Mouse (Mus musculus): ENCODE data around the gene Bhlhe23.

Gene Bhlhe23

DNA sequence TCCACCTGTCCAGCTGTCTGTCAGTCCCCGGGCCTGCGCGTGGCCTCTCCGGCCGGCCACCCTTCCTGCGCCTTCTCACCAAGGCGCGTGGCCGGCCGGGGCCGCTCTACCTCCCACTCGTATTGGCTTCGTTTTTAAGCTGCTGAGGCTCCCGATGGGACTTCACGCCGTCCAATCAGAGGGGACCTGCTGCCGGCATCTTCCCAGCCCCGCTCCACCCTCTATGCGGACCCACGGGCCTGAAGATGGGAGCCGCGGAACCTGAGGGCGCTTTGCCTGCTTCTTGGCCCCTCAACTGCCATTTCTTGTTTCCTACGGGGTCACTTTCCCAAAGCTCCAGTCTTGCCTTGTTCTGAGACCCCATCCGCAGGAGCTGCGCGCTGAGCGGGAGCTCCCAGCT is at the start of gene Bhlhe23:
Gene Bhlhe23 (minus strand): TSS at position 108 of the 400 bp plus-strand sequence.
- in situ Hi-C loops (cut with MseI, MboI), result no loop called here

DNA sequence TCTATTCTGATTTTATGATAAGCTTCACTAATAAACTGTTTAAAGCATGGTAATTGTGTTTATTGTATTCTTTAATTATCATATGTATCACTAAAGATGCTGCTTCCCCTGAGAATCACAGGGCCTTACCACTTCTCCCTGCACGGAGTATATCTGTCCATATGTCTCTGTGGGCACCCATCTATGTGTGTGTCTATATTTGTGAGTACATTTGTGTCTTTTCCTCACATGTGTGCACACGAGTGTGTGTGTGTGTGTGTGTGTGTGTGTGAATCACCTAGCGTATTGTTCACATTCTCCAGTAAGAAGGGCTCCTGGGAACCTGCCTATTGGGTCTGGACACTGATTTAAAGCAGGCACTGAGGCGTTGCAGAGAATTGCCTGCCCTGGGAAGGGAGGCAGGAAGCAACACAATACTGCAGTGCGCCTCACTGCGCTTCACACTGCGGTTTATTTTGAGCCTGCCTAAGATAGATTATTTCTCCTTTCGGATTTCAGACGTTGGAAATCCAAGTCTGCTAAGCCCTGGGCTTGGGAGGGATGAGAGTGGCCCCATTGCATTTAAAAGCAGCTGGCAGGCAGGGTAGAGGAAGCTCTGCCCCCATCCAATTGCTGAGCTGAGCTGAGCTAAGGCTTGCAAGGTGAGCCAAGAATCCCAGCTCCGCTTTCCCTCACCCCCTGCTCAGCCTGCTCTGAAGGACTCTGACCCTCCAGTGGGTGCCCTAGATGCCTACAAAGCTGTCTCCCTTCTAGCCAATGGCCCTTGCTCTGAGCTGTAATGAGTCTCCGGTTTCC is 48.6 kb upstream of the Bhlhe23 start:
- in situ Hi-C loops (cut with MseI, MboI), result no loop called here

DNA sequence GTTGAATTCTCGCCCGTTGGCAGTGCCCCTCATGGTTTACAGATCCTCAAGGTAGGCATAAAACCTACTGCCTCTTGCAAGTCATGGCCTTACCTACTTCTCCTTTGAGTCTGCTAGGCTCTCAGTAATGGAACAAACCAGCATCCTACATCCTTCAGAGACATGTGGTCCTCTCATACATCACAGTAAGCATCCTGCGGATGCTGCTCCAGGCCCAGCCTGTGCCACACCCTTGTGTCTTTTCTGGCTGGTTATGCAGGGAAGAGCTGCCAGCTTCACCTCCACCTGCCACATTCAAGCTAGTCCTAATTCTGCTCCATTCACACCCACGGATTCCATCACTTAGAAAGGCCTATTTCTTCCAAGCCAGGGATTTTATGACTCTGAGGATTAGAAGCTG is 48.0 kb upstream of the Bhlhe23 start:
- in situ Hi-C loops (cut with MseI, MboI), result no loop called here

DNA sequence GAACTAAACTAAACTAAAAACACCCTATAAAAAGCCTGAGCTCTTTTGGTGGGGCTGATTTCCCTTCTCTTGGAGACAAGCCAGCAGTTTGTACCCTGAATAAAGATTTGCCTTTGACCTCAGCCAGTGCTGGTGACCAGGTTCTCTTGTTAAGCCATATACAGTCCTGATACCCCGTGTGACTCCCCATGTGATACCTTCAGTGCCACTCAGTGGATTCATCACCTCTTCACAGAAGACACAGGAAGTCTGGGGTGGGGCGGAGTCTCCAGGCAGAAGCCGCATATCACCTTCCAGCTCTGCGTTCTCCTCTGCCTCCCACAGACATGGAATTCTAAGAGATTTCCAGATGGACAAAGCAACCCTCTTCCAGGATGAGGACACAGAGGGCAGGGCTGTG is 47.4 kb upstream of the Bhlhe23 start:
- in situ Hi-C loops (cut with MseI, MboI), result no loop called here

DNA sequence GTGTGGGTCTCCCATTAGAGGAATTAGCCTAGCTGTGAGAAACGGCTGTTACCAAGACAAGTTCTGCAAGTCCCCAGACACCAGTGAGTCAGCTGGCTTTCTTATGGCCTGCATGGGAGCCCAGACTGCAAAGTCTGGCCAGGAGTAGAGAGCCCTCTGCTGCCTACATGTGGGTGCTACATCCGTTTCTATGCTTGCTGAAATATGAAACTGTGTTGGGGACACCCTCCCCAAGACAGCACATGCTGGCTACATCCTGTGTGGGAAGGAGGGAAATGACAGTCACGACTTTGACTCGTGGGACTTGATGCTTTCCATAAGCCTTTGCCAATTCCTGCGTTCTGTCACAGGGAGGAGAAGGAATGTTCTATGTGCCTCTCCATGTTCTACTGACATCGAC is 45.8 kb upstream of the Bhlhe23 start:
- in situ Hi-C loops (cut with MseI, MboI), result no loop called here

DNA sequence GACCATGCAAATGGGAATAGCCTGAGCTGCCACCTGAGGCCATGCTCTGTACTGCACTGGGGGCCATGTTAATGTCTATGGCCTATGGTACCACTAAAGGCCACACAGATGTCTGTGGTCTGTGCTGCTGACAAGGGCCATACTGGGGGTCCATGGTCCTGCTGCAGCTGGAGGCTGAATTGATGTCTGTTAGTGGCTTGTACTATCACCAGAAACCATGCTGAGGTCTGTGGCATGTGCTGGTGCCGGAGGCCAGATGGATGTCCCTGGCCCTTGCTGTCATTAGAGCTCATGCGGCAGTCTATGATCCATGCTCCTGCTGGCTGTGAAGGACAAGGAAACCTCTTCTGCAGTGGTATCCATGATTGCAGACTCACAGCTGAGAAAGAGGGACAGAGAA is 42.8 kb upstream of the Bhlhe23 start:
- in situ Hi-C loops (cut with MseI, MboI), result no loop called here

DNA sequence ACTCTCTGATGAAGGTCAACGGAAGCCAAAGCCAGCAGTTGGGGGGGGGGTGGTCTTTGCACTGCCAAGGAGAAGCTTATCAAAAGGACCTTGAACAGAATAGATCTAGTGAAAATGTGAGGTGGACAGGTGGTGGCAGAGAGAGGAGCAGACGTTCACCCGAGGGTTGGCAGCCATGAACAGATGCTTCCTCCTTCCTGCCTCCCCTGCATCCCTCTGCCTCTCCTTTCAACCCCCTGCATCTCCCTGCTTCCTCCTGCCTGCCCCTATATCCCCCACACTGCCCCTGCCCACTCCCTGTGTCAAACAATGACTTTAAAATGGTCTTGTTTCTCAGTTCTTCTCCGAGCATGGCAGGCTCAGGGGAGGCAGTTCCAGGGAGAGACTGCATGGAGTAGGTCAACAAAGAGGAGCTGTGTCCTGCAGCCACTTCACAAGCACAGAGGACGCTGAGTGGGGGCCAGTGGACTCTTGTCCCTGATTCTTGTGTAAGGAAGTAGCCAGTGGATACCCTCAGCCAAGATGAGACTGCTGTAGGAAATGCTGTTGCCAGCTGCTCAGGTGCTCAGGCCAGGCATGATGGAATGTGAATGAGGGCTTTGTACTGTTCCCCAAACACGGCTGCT is 39.9 kb upstream of the Bhlhe23 start:
- in situ Hi-C loops (cut with MseI, MboI), result no loop called here

DNA sequence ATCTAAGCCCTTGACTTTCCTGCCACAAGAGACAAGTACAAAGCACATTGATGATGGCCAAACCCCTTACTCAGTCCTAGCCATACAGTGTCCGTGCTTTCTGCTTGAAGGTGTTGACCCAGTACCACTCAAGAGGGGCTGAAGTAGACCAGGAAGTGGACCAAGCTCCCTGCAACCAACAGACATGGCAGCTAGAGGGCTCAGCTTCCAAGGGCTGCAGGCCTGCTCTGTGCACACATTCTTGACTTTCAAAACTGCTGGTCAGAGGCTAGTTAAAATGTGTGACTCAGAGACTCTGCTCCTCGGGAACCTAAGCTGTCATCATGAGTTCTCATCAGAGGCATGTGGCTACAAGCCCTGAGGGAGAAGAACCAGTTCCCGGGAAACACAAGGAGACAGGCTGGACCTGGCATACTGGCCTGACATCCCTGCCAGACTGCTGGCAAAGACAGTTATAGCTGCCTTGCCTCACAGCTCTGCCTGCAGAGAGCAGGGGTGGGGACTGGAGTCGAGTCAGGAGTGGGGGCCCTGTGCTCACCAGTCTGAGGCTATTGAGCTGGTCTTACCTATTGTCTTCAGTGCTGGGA is 37.4 kb upstream of the Bhlhe23 start:
- in situ Hi-C loops (cut with MseI, MboI), result no loop called here

DNA sequence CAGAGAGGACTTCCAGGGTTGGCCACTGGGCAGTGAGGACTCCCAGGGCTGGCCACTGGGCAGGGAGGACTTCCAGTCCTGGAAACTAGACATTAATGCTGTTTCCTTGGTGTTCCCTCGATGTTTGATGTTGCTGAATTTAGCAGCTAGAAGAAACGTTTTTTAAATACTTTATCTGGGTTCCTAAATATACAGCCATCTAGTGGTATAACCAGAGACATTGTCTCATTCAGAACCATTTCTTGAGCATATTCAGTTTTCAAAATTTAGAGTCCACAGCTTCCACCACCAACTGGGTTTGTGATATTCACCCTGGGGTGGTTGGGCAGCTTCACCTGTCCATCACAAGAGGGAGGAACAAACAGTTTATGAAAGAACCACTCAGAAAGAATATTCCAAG is 34.3 kb upstream of the Bhlhe23 start:
- in situ Hi-C loops (cut with MseI, MboI), result no loop called here

DNA sequence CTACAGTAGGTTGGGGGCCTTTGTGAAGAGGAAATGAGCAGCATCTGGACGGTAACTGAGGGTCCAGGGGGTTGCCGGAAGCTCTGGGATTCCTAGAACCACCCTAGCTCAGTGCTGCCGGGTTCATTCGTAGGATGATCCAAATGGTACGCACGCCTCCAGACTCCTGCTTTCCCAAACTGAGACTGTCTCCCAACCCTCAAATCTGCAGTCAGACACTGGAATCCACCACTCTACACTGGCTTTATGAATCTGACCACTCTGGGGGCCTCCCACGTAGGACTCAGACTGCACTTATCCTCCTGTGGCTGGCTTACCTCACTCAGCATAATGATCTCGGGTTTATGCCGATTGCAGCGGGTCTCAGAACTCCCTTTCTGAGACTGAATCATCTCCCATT is 32.8 kb upstream of the Bhlhe23 start:
- in situ Hi-C loops (cut with MseI, MboI), result no loop called here

DNA sequence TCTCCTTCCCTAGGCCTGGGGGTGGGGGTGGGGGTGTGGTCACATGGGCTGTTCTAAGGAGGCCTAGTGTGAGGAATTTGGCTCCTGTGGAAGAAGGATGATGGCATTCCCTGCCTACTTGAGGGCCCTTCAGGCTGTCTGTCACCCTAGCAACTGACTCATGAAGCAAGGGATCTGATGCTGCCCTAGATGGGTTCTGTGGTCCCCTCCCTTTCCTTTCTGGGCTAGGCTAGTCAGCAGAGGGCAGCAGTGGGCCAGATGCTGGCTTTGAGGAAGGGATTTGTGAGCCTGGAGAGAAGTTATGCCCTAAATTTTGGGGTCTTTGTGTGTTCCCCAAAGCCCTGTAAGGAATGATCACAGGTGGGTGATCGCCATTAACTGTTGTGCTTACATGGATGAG is 29.3 kb upstream of the Bhlhe23 start:
- in situ Hi-C loops (cut with MseI, MboI), result no loop called here

DNA sequence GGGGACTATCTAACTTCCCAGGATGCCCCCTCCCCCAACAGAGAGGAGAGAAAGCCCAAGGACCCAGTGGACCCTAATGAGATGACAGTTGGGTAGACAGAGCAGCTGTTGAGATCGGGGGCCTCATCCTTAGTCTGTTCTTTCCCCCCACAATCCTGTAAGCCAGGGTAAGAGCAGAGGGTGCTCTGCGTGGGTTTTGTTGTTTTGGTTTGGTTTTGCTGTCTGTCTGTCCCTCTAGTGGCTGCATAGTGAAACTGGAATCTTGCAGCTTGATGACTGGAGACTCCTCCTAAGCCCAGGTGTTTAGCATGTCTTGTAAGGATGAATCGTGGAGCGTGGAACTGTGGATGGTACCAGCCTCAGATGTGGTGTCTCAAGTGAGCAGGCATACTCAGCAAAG is 19.3 kb upstream of the Bhlhe23 start:
- in situ Hi-C loops (cut with MseI, MboI), result no loop called here

DNA sequence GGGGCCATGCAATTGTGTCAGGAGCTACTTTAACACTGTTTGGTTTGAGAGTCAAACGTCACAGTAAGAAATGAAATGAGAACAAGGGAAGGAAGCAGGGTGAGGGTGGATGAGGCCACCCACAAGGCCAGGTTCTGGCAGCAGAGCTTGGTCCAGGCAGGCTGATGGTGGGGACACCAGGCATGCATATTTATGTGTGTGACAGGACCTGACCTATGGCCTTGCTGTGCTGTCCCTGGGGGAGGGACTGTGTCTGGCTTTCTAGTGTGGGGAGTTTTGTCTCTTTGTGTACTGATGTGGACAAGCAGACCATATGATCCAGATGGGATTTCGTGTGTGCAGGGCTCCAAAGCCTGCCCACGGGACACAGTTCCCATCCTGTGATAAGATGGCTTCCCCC is 18.9 kb upstream of the Bhlhe23 start:
- in situ Hi-C loops (cut with MseI, MboI), result no loop called here

DNA sequence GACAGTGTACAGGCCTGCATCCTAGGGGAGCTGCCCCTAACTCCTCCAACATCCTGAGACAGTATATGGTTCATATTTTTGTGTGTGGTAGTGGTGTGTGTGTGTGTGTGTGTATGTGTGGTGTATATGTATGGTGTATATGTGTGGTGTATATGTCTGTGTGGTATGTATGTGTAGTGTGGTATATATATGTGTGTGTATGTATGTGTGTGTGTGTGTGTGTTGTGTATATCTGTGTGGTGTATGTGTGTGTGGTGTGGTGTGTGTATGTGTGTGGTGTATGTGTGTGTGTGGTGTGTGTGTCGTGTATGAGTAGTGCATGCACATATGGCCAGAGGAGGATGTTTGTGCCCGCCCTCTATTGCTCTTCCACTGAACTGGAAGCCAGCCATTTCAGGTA is 17.7 kb upstream of the Bhlhe23 start:
- in situ Hi-C loops (cut with MseI, MboI), result no loop called here

DNA sequence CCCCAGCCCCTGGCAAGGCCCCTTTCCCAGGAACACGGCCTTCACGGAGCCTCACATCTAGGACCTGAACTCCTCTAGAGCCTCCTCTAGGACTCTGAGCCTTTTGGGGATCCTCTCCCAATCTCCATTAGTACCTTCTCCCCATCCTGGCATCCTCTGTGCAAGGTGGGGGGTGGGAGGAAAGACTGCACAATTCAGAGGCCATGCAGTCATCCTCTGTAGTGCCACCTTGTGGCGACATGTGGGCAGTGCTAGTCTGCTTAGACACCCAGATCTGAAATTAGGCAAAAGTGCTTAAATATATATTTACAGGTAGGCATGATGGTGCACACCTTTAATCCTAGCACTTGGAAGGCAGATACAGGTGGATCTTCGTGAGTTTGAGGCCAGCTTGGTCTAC is 15.0 kb upstream of the Bhlhe23 start:
- in situ Hi-C loops (cut with MseI, MboI), result no loop called here

DNA sequence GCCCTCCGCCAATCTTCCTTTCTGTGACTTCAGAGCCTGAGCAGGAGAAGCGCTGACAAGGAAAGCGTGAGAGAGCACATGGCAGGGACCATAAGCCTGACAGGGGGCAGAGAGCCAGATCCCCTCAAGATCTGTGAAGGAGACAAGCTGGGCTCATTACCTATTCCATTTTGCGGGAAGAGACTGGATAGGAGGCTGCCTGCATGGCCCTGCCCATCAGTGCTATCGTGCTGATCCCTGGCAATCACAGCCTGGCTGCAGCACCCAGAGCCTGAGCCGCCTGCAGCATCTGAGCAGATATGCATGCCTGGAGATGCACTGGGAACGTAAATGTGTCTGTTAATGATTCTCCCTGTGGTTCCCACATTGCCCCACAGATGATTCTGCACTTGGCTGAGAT is 12.1 kb upstream of the Bhlhe23 start:
- in situ Hi-C loops (cut with MseI, MboI), result loop anchor here in 1 of 2 experiments (10.0 kb wide), 1 partner anchor 106 kb away; no protein-coding TSS in a partner anchor

DNA sequence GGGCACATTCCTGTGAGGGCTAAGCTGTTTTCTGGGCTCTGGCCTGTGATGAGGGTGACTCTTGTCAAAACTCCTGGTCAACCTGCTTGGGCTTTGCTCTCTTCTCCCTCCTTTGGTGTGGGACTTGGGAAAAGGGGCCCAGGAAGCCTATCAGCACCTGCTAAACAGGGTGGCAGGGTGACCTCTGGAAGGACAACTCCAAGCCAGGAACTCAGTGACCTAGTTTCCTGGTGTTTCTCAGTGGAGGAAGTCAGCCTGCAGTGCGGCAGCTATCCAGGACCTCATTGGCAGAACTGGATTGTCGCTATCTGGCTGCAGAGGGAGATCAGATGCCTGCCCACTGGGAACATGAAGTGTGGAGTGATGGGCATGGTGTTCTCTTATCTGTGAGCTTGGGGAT is 11.7 kb upstream of the Bhlhe23 start:
- in situ Hi-C loops (cut with MseI, MboI), result loop anchor here in 1 of 2 experiments (10.0 kb wide), 1 partner anchor 106 kb away; no protein-coding TSS in a partner anchor

DNA sequence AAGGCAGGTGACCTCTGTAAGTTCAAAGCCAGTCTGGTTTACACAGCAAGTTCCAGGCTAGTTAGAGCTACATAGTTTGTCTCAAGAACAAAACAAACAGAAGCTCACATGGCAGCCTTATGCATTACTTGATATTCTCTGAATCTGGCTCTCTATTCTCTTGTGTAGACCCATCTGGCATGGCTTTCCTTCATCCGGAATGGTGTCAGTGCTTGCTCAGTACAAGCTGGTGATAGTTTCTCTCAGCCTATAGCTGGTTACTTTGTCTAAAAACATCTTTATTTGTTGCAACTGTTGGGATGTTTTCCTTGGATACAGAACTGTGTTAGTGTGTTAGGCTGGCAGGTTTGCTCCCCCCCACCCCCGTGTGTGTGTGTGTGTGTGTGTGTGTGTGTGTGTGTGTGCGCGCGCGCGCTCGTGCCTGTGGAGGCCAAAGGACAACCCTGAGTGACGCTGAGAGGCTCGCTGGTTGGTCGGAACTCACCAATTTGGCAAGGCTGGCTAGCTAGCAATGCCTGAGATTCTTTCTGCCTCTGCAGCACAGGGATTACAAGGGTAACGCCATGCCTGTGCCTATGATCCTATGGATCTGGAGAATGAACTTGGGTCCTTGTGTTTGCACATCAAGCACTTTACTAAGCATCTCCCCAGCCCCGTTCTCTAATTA is 11.0 kb upstream of the Bhlhe23 start:
- in situ Hi-C loops (cut with MseI, MboI), result loop anchor here in 1 of 2 experiments (10.0 kb wide), 1 partner anchor 107 kb away; no protein-coding TSS in a partner anchor

DNA sequence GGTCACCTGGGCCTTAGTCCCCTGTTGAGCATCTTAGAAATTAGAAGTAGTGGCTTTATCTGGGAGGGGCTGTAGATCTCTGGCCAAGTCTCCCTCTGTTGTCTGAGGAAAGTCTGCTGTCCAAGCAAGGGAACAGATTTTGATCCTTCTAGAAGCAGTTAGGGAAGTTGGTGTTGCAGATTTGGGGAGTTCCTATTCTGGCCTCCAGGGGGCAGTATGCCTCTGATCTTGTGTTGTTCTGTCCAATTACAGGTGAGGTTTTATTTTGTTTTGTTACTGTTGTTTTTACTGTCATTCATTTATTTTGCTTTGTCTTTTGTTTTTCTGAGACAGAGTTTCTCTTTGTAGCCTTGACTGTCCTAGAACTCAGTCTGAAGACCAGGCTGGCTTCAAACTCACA is 10.0 kb upstream of the Bhlhe23 start:
- in situ Hi-C loops (cut with MseI, MboI), result loop anchor here in 1 of 2 experiments (10.0 kb wide), 1 partner anchor 108 kb away; no protein-coding TSS in a partner anchor

DNA sequence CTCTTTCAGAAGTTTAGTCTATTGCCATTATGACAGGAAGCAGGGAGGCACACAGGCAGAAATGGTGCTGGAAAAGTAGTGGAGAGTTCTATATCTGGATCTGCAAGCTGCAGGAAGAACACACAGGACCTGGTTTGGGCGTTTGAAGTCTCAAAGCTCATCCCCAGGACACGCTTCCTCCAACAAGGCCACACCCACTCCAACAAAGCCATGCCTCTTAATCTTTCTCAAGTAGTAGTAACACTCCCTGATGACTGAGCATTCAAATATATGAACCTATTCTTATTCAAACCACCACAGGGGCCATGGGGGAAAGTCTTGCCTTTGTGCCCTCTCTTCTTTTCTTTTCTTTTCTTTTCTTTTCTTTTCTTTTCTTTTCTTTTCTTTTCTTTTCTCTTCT is 3.6 kb upstream of the Bhlhe23 start:
- in situ Hi-C loops (cut with MseI, MboI), result loop anchor here in 1 of 2 experiments (10.0 kb wide), 1 partner anchor 115 kb away; no protein-coding TSS in a partner anchor

DNA sequence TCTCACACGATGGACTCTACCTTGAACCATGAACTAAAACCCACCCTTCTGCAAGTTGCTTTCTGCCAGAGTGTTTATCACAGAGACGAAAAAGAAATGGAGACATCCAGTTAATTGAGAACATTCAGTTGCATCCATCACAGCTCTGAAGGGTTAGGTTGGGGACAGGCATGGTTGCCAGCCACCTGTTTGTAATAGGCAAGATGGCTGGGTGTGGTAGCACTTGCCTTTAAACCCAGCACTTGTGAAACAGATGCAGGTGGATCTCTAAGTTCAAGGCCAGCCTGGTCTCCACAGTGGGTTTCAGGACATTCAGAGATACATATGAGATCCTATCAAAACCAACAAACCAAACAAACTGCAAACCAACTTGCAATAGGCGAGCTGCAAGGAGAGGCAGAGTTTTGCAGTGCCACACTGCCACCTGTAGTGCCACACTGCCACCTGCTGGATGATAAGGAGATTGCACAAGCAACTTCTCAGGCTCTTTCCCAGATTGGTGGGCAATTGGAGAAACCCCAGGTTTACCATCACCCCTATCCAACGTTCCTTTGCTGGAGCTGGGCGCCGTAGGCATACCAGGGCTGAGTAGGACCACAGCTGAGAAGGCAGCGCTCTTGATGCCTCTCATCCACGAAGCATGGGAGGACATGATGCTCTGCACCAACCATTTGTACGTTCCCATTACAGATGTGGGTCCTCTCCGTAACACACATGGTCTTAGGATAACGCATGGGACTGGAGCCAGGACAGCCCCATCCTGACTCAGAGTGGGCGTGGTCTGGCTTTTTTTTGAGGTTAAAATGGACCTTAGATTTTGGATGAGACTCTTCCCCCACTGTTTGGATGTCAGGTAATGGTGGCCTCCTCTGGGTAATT is 2.8 kb upstream of the Bhlhe23 start:
- in situ Hi-C loops (cut with MseI, MboI), result loop anchor here in 1 of 2 experiments (10.0 kb wide), 1 partner anchor 115 kb away; no protein-coding TSS in a partner anchor

All from mouse trophoblast stem cell (cell line).